Mouse (Mus musculus) liver, embryonic 11.5 days (tissue): ENCODE results near the gene Cnr1. TPM values are rescaled to one million over a fixed set of nuclear protein-coding genes. Genes with fewer than 3 reads are reported as not detected.

ENCODE experiments used
- ATAC-seq: fragments of 200-750 bp; cut with Nextera tagmentation; replicated peaks from 2 replicates; pipeline ENCODE4 v1.8.0; 2017; ENCODE audit warnings: moderate number of reproducible peaks, mild to moderate bottlenecking, moderate TSS enrichment, moderate library complexity; ENCODE audit not compliant: low FRiP score
- DNase-seq: peaks from one replicate; pipeline ENCODE4 v3.0.0-alpha.2; 2017; ENCODE audit warnings: low spot score
- H3K27ac ChIP-seq: fragments of 300-500 bp; sonication (generic); 2 replicates; pipeline ENCODE4 v1.5.1; 2014; ENCODE audit warnings: mild to moderate bottlenecking, low read depth, low read length, control low read depth
- H3K27me3 ChIP-seq: fragments of 300-500 bp; sonication (generic); replicated peaks from 2 replicates; pipeline ENCODE4 v1.6.1; 2014; ENCODE audit warnings: low read length, mixed read lengths; ENCODE audit not compliant: control insufficient read depth, insufficient read depth
- H3K36me3 ChIP-seq: fragments of 300-500 bp; sonication (generic); 2 replicates; pipeline ENCODE4 v1.6.1; 2014; ENCODE audit warnings: mild to moderate bottlenecking, low read length, moderate library complexity, mixed read lengths; ENCODE audit not compliant: control insufficient read depth, insufficient read depth
- H3K4me1 ChIP-seq: fragments of 300-500 bp; sonication (generic); replicated peaks from 2 replicates; pipeline ENCODE4 v1.6.1; 2014; ENCODE audit warnings: low read length, mixed read lengths; ENCODE audit not compliant: control insufficient read depth, insufficient read depth
- H3K4me2 ChIP-seq: fragments of 300-500 bp; sonication (generic); 2 replicates; pipeline ENCODE4 v1.6.1; 2014; ENCODE audit warnings: mild to moderate bottlenecking, control low read depth, moderate library complexity
- H3K4me3 ChIP-seq: fragments of 300-500 bp; sonication (generic); 2 replicates; pipeline ENCODE4 v1.5.1; 2014; ENCODE audit warnings: low read depth, low read length, control low read depth
- H3K9ac ChIP-seq: fragments of 300-500 bp; sonication (generic); 2 replicates; pipeline ENCODE4 v1.6.1; 2014; ENCODE audit warnings: low read depth, low read length, control low read depth
- H3K9me3 ChIP-seq: fragments of 300-500 bp; sonication (generic); 2 replicates; pipeline ENCODE4 v1.6.1; 2016; ENCODE audit warnings: low read length, inconsistent platforms, mixed read lengths; ENCODE audit not compliant: control insufficient read depth
- WGBS: fragments of 180-500 bp; shearing (Covaris S2); extraction: QIAGEN DNeasy Blood & Tissue Kit; methylation state at CpG from one replicate; pipeline ENCODE4 v1.1.7; 2014; 5-methylcytosine and 5-hydroxymethylcytosine counted together
- polyA plus RNA-seq: library from polyadenylated mRNA; unstranded; fragments of >200 nt; fragmentation: Nextera tagmentation; extraction: Ambion mirVana; gene quantifications from 2 replicates; pipeline ENCODE4 v1.2.1, GENCODE M21; 2014

The Cnr1 gene
- polyA plus RNA-seq, 1 experiment from 2014 or later: 0.62 TPM

DNA sequence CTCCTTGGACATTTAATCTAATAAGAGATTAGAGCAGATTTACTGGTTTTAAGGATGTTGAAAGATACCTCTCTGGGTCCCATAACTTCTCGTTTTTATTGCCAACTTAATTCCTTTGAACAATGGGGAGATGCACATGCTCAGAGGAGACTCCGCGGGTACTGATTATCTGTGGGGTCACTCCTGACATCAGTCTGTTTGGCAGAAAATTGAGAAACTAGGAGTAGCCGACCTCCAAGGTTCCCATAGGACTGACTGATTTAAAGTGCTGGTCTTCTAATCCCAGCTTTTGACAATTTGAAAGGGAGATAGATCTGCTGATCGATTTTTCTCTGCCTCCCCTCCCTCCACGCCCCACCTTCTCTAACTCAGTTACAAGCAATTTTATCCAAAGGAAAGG, 1.6 kb downstream of the Cnr1 start:
- Histone ChIP-seq H3K9ac (no peak overlapping the region), H3K27me3 (peaks cover 48% of the 10 kb centered on the region), H3K4me2 (no peak overlapping the region), H3K4me1 (no peaks in the 10 kb centered on the region), H3K4me3 (no peak overlapping the region), H3K36me3 (no peaks in the 10 kb centered on the region), H3K9me3 (no peaks in the 10 kb centered on the region), H3K27ac (no peak overlapping the region)
- WGBS: 51% methylated on average over 6 of the region's 6 CpGs
- DNase-seq (no peak), ATAC-seq (no peak)

DNA sequence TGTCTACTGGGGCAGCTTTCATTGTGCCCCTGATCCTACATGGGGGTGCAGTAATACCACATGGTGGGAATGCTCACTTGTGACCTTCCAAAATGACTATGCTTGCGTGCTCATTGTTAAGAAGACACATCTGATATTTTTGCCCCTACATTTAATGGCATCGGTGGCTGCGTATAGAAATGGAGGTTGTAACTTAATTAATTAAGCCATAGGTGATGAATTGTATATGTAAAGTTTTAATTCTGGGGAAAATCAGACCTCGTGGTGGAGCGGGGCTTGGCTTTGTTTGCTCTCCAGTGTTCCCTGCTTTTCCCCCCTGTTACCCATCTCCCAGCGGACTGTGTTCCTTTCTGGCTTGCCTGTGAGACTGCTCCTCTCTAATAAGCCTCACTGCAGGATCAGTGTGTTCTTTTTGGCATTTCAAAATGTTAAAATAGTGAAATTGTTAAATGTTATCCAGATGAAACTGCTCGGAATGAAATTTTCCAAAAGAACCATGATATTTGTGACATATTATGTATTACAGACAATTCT, 2.4 kb downstream of the Cnr1 start:
- Histone ChIP-seq H3K9me3 (no peaks in the 10 kb centered on the region), H3K9ac (no peak overlapping the region), H3K27ac (no peak overlapping the region), H3K4me2 (no peak overlapping the region), H3K4me1 (no peaks in the 10 kb centered on the region), H3K27me3 (peaks cover 43% of the 10 kb centered on the region), H3K36me3 (no peaks in the 10 kb centered on the region), H3K4me3 (no peak overlapping the region)
- 81% methylated on average over 7 of the region's 7 CpGs for WGBS
- no peak for ATAC-seq
- no peak for DNase-seq

DNA sequence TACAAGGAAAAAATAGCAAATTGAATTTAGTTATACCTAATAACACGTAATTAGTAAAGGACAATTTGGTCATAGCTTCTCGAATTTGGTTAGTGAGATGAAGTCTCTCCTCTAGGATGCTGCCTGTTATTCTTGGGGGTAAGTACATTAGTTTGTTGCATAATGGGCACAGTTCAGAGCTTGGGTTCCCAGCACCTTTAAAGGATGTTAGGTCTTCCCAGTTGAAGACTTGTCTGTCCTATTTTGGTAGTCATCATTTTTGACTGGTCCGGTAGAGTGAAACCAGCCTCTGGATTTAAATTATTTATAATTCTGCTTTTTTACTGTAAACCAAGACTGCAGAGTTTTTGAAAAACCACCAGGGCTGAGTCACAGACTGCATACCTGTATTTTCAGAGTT, 3.3 kb downstream of the Cnr1 start:
- no peak for DNase-seq
- ATAC-seq: no peak
- H3K4me2 ChIP-seq: no peak overlapping the region

DNA sequence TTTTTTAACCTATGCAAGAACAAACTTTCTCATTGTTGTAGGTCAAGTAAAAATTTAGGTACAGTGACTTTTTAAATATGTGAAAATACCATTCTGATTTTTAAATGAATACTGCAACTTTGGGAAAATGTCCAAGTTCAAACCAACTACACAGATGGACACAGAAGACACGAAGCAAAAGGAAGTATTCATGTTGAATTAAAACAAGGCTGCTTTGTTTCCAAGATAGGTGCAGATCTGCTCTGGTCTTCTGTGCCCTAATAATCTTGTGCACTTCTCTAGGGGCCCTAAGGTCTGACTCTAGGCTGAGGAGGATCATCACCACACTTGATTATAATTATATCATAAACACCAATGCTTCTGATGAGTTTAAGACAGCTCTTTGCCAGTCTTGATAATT, 4.1 kb downstream of the Cnr1 start:
- WGBS: 53% methylated on average over 1 of the region's 1 CpGs
- Histone ChIP-seq H3K4me2 (no peak overlapping the region), H3K9me3 (no peaks in the 10 kb centered on the region), H3K36me3 (no peaks in the 10 kb centered on the region), H3K27ac (no peak overlapping the region), H3K9ac (no peak overlapping the region), H3K4me3 (no peak overlapping the region), H3K4me1 (no peaks in the 10 kb centered on the region), H3K27me3 (peaks cover 27% of the 10 kb centered on the region)
- DNase-seq (no peak), ATAC-seq (no peak)

More for the DNA sequence above, 3.3 kb downstream of the Cnr1 start:
- Histone ChIP-seq H3K9me3 (no peaks in the 10 kb centered on the region), H3K4me1 (no peaks in the 10 kb centered on the region), H3K9ac (no peak overlapping the region), H3K36me3 (no peaks in the 10 kb centered on the region), H3K4me3 (no peak overlapping the region), H3K27me3 (peaks cover 35% of the 10 kb centered on the region), H3K27ac (no peak overlapping the region)
- 77% methylated on average over 3 of the region's 3 CpGs for WGBS

DNA sequence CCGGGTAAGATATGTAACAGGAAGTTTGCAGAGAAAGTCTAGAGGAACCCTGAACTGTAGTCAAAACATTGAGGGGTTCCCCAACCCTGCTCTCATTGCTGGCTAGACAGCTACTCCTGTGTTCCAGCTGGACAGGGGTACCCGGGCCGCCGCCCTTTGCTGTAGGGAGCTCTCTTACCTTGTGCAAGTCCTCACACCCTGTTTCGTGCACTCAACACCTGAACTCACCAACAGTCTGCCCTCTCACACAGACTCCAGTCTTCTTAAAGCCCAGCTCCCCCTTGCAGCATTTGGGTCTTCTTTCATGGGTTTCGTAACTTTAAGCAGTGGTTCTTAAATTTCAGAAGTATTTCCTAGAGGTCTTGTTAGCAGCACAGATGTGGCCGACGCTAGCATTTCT, 7.0 kb downstream of the Cnr1 start:
- DNase-seq: no peak
- Histone ChIP-seq H3K4me1 (no peaks in the 10 kb centered on the region), H3K36me3 (no peaks in the 10 kb centered on the region), H3K9me3 (no peaks in the 10 kb centered on the region), H3K9ac (no peak overlapping the region), H3K4me2 (no peak overlapping the region), H3K27me3 (no peaks in the 10 kb centered on the region; the same call in 1 of the 2 replicates), H3K4me3 (no peak overlapping the region), H3K27ac (no peak overlapping the region)
- 81% methylated on average over 8 of the region's 8 CpGs for WGBS
- ATAC-seq: no peak

DNA sequence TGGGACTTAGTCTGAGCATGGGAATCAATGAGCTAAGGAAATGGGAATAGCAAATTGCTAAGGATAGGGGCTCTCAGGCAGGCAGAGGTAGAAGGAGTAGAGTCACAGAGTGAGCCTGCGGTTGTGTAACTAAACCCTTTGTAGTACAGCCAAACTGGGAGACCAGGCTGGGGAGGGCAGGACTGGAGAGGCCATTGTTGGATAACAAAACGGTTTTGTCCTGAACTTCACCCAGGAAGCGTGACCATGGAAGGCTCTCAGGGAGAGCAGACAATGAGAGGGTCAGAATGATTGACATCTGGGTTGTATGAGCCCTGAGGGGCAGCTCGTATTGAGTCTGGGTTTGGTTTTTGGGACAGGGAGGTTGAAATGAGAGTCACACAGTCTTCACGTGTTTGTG, 17.2 kb downstream of the Cnr1 start:
- no peaks in the 10 kb centered on the region for H3K4me1 ChIP-seq
- DNase-seq: no peak
- ATAC-seq: no peak
- WGBS: 75% methylated on average over 5 of the region's 5 CpGs
- no peak overlapping the region for H3K4me3 ChIP-seq
- no peak overlapping the region for H3K27ac ChIP-seq
- no peak overlapping the region for H3K4me2 ChIP-seq
- no peaks in the 10 kb centered on the region for H3K27me3 ChIP-seq
- H3K9ac ChIP-seq: no peak overlapping the region
- no peaks in the 10 kb centered on the region for H3K9me3 ChIP-seq
- no peaks in the 10 kb centered on the region for H3K36me3 ChIP-seq

DNA sequence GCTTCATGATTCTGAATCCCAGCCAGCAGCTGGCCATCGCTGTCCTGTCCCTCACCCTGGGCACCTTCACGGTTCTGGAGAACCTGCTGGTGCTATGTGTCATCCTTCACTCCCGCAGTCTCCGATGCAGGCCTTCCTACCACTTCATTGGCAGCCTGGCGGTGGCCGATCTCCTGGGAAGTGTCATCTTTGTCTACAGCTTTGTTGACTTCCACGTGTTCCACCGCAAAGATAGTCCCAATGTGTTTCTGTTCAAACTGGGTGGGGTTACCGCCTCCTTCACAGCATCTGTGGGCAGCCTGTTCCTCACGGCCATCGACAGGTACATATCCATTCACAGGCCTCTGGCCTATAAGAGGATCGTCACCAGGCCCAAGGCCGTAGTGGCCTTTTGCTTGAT, 19.5 kb downstream of the Cnr1 start:
- Histone ChIP-seq H3K9me3 (no peaks in the 10 kb centered on the region), H3K4me3 (no peak overlapping the region), H3K9ac (no peak overlapping the region), H3K27me3 (no peaks in the 10 kb centered on the region), H3K4me1 (no peaks in the 10 kb centered on the region), H3K4me2 (no peak overlapping the region), H3K27ac (no peak overlapping the region), H3K36me3 (no peaks in the 10 kb centered on the region)
- no peak for DNase-seq
- 95% methylated on average over 13 of the region's 13 CpGs for WGBS
- ATAC-seq: no peak

DNA sequence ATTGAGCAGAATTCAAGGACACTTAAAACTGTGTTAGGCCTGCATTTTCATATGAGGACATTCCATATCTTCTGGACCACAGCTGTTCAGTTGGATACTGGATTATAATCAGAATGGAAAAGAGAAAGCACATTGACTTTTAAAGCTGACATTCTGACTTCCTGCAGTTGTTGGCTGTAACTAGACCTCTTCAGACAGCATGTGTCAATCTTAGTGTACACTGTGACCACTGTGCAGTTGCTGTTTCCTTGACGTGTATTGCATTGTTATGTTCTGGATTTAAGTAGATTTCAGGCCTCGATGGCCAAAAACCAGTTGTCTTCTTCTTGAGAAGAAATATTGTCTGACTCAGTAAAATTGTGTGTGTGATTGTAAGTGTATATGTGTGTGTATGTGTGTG, 21.3 kb downstream of the Cnr1 start:
- no peaks in the 10 kb centered on the region for H3K9me3 ChIP-seq
- H3K27ac ChIP-seq: no peak overlapping the region
- H3K4me2 ChIP-seq: no peak overlapping the region
- no peaks in the 10 kb centered on the region for H3K27me3 ChIP-seq
- no peak overlapping the region for H3K4me3 ChIP-seq
- H3K36me3 ChIP-seq: no peaks in the 10 kb centered on the region
- no peaks in the 10 kb centered on the region for H3K4me1 ChIP-seq
- H3K9ac ChIP-seq: no peak overlapping the region
- DNase-seq (no peak), ATAC-seq (no peak)
- 75% methylated on average over 2 of the region's 2 CpGs for WGBS

DNA sequence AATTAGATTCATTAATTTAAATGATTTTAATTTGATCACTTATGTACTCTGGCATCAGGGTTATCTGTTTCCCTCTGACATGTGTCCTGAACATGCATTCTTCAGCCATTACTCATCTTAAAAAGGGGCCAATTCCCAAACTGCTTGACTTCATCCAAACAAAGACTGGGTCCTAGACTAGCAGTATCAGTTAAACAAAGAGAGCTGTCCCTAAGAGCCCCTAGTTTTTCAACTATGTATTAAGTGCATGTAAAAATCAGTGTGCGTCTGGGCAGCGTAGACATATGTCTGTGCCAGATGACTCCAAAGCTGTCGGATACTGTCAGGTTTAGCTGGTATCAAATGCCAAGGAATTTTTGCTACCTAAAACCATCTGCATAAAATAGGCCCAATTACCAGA, 23.2 kb downstream of the Cnr1 start:
- H3K27ac ChIP-seq: no peak overlapping the region
- ATAC-seq (no peak), DNase-seq (no peak)
- H3K9me3 ChIP-seq: no peaks in the 10 kb centered on the region
- no peaks in the 10 kb centered on the region for H3K27me3 ChIP-seq
- H3K9ac ChIP-seq: no peak overlapping the region
- no peaks in the 10 kb centered on the region for H3K36me3 ChIP-seq
- no peak overlapping the region for H3K4me2 ChIP-seq
- no peaks in the 10 kb centered on the region for H3K4me1 ChIP-seq
- H3K4me3 ChIP-seq: no peak overlapping the region
- 76% methylated on average over 3 of the region's 3 CpGs for WGBS
